Mouse (Mus musculus) kidney, adult 8-10 months (tissue): ENCODE results near the gene Col5a1.

Experiments
- DNase-seq, 2 experiments: peaks; one replicate each; pipeline ENCODE4 v3.0.0; 2022

Col5a1 gene

DNA sequence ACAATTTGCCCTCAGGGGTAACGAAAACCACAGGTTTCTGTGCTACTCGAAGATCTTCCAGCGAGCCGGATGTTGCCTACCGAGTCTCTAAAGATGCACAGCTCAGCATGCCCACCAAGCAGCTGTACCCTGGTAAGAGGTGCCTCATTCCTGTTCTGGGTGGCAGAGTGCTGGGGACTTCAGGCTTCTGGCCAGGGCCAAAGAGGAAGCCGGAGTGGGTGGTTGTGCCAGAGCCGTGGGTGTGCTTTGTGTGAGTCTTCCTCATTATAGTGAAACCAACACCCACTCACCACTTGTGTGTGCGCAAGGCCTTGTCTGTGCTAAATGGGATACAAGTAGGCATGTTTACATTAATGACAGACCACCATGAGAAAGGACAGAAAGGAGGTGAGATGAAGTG is 35.8 kb downstream of the Col5a1 start:
- no peak for DNase-seq

- DNase-seq = no peak
These were observed 37.5 kb downstream of the Col5a1 start for GRCm38 (mm10) chr2:27923718-27924117.

DNA sequence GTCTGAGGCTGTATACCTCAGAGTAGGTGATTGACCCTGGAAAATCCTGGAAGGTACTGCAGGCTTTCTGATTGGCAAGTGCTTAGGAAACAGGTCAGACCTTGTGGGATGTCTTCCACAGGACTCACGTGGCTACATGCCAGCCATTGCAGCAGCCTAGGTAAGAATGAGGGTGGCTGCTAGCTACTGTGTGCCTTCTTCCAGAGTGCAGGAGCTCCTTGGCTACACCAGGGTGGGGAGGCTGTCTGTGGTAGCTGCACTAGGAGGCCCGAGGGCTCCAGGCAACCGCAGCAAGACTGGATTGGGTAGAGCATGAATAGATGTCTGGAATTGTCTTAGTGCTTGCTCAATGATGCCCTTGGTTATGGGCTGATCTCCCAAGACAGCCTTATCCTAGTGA is 38.2 kb downstream of the Col5a1 start:
- DNase-seq = no peak

GRCm38 (mm10) chr2:27926478-27927165 is 40.4 kb downstream of the Col5a1 start:
- peak; percentile 22 to 58 for DNase-seq

GRCm38 (mm10) chr2:27930471-27931015 is 44.3 kb downstream of the Col5a1 start:
- no peak for DNase-seq

GRCm38 (mm10) chr2:27931130-27931529 is 44.9 kb downstream of the Col5a1 start:
- no peak for DNase-seq

GRCm38 (mm10) chr2:27931971-27932370 is 45.7 kb downstream of the Col5a1 start:
- DNase-seq = no peak

DNA sequence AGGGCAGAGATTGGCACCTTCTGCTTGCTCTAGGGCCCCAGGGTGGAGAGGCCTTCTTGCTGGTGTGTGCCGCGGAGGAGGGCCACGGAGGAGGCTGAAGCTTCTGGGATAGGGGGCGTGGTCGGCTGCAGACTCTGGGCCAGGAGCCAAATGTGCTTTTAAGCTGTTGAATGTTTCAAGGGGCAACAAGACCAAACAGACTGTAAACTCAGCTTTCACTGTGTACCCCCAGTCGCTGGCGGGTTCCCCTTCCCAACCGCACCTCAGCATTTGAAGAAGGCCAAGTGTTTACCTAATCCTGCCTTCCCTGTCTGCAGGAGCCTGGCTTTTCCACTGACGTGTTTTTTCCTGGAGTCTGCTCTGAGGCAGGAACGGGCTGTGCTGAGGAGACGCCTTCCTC is 48.0 kb downstream of the Col5a1 start:
- peak; percentile 31 to 34 for DNase-seq

- no peak for DNase-seq
These were observed 48.6 kb downstream of the Col5a1 start for GRCm38 (mm10) chr2:27934831-27935230.

GRCm38 (mm10) chr2:27935441-27935840 is 49.2 kb downstream of the Col5a1 start:
- no peak for DNase-seq

DNA sequence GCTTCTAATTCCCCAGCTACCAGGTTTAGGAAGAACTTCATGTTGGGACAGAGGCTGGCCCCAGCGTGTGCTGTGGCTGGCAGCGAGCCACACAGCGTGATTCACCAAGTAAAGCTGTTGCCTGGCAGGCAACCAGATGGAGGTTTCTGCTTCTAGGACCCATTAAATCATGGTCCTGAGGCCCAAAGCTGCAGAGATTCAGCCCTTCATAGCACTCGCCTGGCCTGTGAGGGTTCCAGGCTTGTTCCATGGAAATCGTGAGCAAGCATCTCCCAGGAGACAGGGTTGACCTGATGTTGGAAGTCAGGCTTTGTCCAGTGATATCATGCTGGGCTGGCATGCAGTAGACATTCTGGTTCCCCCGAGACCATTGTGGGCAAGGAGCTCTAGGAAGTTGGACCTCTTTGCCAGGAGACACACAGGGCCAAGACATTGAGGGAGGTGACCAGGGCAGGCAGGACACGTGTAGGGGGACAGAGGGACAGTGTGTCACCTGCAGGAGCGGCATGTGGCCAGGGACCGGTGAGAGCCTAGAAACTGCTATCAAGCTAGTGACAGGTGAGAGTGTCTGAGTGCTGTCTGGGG is 50.5 kb downstream of the Col5a1 start:
- DNase-seq = peak in 1 of 2 experiments; percentile 17

DNA sequence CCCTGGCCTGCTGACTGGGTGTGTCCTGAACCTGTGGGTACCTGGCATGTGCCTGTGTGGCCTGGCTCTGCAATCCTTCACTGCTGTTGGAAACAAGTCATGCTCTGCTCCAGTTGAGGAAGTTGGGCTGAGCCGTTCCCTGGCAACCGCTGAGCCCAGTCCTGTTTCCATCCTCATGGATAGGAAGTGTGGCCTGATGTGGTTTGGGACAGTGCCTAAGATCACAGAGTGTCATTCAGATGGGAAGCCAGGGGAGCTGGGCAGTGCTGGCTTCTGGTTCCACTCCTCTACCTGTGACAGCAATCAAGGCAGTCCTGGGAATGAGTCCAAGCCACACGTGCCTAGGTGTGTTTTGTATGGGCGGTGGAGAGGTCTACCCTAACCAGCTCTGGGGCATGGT is 53.2 kb downstream of the Col5a1 start:
- no peak for DNase-seq

GRCm38 (mm10) chr2:27940144-27940543 is 53.9 kb downstream of the Col5a1 start:
- DNase-seq = no peak

DNA sequence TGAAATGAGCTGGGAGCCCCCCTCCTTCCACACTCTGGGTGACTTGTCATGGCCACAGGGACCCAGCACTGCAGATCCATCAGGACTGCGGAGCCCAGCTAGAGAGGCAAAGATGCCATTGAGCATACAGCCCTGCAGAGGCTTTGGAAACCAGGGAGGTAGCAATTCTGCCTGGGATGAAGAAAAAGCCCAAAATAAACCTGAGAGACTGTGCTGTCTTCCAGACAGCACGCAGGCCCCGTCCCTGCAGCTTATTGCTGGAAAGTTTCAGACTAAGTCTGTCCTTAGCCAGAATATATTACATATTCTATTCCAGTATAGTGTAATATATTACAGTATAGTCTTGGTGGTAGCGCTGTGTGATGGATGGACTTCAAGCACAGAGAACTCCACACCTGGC is 61.0 kb downstream of the Col5a1 start:
- no peak for DNase-seq

- no peak for DNase-seq
These were observed 61.7 kb downstream of the Col5a1 start for GRCm38 (mm10) chr2:27947917-27948316.

GRCm38 (mm10) chr2:27953866-27954265 is 67.6 kb downstream of the Col5a1 start:
- no peak for DNase-seq

DNA sequence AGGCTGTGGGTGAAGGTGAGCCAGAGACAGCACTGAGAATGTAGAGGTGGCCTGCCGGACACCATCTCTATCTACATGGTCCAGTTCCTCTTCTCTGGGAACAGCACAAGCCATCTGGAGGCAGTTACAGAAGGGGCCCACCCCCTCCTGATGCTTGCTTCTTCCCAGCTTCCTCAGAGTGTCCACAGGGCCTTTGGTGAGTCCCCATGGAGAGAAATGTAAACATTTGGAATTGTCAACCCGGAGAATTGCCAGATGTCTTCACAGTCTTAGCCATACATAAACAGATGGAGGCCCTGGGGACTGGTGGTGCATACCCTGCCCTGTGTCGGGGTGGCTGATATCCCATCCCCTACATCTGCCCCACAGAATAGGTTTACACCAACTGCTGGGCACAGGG is 68.7 kb downstream of the Col5a1 start:
- DNase-seq = no peak

DNA sequence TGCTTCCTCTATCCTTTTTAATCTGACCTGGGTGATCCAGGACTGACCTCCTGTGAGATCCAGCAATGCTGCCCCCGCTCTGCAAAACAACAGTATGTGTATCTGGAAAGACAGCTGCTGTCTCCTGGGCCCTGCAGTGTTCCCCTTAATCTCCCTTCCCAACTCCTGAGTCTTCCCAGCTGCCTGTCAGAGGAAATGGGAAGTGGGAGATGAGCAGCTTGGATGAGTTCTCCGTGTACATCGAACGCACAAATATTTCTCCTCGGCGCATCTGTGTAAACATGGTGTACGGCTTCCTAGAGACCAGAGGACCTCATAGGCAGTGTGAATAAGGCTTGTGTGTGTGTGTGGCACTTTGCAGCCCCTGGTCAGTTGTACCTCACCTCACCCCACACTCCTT is 70.5 kb downstream of the Col5a1 start:
- DNase-seq = no peak

- DNase-seq = peak in 1 of 2 experiments; percentile 24
These were observed 71.0 kb downstream of the Col5a1 start for GRCm38 (mm10) chr2:27957184-27957583.

- DNase-seq = no peak
These were observed 73.0 kb downstream of the Col5a1 start for GRCm38 (mm10) chr2:27959275-27959674.

- DNase-seq = no peak
These were observed 75.0 kb downstream of the Col5a1 start for GRCm38 (mm10) chr2:27961190-27961589.

GRCm38 (mm10) chr2:27962406-27962805 is 76.2 kb downstream of the Col5a1 start:
- no peak for DNase-seq

- peak in 1 of 2 experiments; percentile 32 for DNase-seq
These were observed 82.9 kb downstream of the Col5a1 start for GRCm38 (mm10) chr2:27969158-27969557.

- DNase-seq = peak in 1 of 2 experiments; percentile 66
These were observed 87.6 kb downstream of the Col5a1 start for GRCm38 (mm10) chr2:27973840-27974239.

GRCm38 (mm10) chr2:27975786-27976185 is 89.6 kb downstream of the Col5a1 start:
- no peak for DNase-seq
